Comparison of ENCODE assay signal across 24 mouse cellular contexts in the genomic region with DNA sequence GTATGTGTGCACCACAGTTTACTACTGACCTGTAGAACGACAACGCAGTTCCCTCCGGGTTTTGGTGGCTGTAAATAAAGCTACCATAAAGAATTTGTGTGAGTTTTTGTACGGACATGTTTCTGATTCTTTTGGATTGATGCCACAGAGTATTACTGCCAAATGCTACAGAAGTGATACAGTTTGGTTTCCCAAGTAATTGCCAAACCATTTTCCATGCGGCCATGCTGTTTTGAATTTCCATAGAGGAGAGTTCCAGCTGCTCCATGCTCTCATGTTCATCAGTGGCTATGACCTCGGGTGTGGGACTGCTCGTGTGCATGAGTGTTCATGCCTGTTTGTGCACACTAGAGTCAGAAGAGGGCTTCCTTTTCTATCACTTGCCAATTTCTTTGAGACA. TPM values are rescaled to one million over a fixed set of nuclear protein-coding genes. Genes with fewer than 3 reads are reported as not detected.
"Had no signal": no experiment of that assay in that cellular context is flagged by ENCODE, and none has a peak within 500 bp of the region (broad histone marks: within the 10 kb centered on the region; RNA-seq: fewer than 3 reads in every experiment).

No protein-coding gene starts in this region.

- H3K9me3 ChIP-seq: limb, embryonic 12.5 days; liver, embryonic 12.5 days; liver, embryonic 15.5 days; midbrain, embryonic 12.5 days; midbrain, embryonic 15.5 days; neural tube, embryonic 12.5 days; neural tube, embryonic 15.5 days had no signal

- H3K4me2 ChIP-seq: limb, embryonic 12.5 days; liver, embryonic 12.5 days; liver, embryonic 15.5 days; midbrain, embryonic 12.5 days; midbrain, embryonic 15.5 days; neural tube, embryonic 12.5 days; neural tube, embryonic 15.5 days had no signal

- H3K9ac ChIP-seq: limb, embryonic 12.5 days; liver, embryonic 12.5 days; liver, embryonic 15.5 days; midbrain, embryonic 12.5 days; midbrain, embryonic 15.5 days; neural tube, embryonic 12.5 days; neural tube, embryonic 15.5 days had no signal

- H3K27me3 ChIP-seq: limb, embryonic 12.5 days; liver, embryonic 12.5 days; liver, embryonic 15.5 days; midbrain, embryonic 12.5 days; midbrain, embryonic 15.5 days; neural tube, embryonic 12.5 days; neural tube, embryonic 15.5 days had no signal

- H3K36me3 ChIP-seq: limb, embryonic 12.5 days; liver, embryonic 12.5 days; liver, embryonic 15.5 days; midbrain, embryonic 12.5 days; midbrain, embryonic 15.5 days; neural tube, embryonic 12.5 days; neural tube, embryonic 15.5 days had no signal

- ATAC-seq: liver, embryonic 12.5 days; midbrain, embryonic 15.5 days had no signal

- DNase-seq: kidney, postnatal 25 days; layer of hippocampus, adult 9-11 months; liver; lung, adult 18-20 months; right cerebral cortex, adult 18-20 months; right cerebral cortex, postnatal 14 days; right cerebral cortex, postnatal 4 days; thymus, adult 2 months; thymus, postnatal 14 days; thymus, postnatal 4 days had no signal

- H3K4me1 ChIP-seq: limb, embryonic 12.5 days; liver, embryonic 12.5 days; liver, embryonic 15.5 days; midbrain, embryonic 12.5 days; midbrain, embryonic 15.5 days; neural tube, embryonic 12.5 days; neural tube, embryonic 15.5 days had no signal

- H3K4me3 ChIP-seq: layer of hippocampus, adult 2 months; limb, embryonic 12.5 days; liver, embryonic 12.5 days; liver, embryonic 15.5 days; midbrain, embryonic 12.5 days; midbrain, embryonic 15.5 days; neural tube, embryonic 12.5 days; neural tube, embryonic 15.5 days had no signal

- H3K27ac ChIP-seq: kidney, postnatal 0 days; layer of hippocampus, adult 2 months; limb, embryonic 12.5 days; liver, embryonic 12.5 days; liver, embryonic 15.5 days; macrophage; midbrain, embryonic 12.5 days; midbrain, embryonic 15.5 days; neural tube, embryonic 12.5 days; neural tube, embryonic 15.5 days; stomach, postnatal 0 days had no signal

RNA-seq across cellular contexts. Expression of gene 1700011L22Rik, which starts 8.4 kb away (rescaled TPM):
- polyA plus RNA-seq: kidney, postnatal 0 days; large intestine, adult 2 months; limb, embryonic 12.5 days; liver, embryonic 12.5 days; liver, embryonic 15.5 days; lung, embryonic 16.5 days; macrophage; midbrain, embryonic 12.5 days; midbrain, embryonic 15.5 days; neural tube, embryonic 12.5 days; neural tube, embryonic 15.5 days; stomach, embryonic 14.5 days; stomach, postnatal 0 days; thymus, adult 2 months had no signal
